Mouse (Mus musculus) neural tube, embryonic 13.5 days (tissue): ENCODE results near the gene Daam2. TPM values are rescaled to one million over a fixed set of nuclear protein-coding genes. Genes with fewer than 3 reads are reported as not detected.
A peak's percentile ranks its signal among the peaks of the same experiment; 100 is the strongest.
"Not testable (repeated sequence)": the region's sequence is repeated elsewhere in the genome, so short reads cannot be mapped to it uniquely, and the experiment has no call there.

Experiments
- ATAC-seq: fragments of 200-750 bp; cut with Nextera tagmentation; 2 replicates; pipeline ENCODE4 v1.8.0; 2017; ENCODE audit warnings: low read depth, mild to moderate bottlenecking, moderate TSS enrichment, moderate library complexity
- H3K27ac ChIP-seq: fragments of 300-500 bp; sonication (generic); replicated peaks from 2 replicates; pipeline ENCODE4 v1.5.1; 2015; ENCODE audit warnings: moderate library complexity, mild to moderate bottlenecking, inconsistent platforms
- H3K27me3 ChIP-seq: fragments of 300-500 bp; sonication (generic); 2 replicates; pipeline ENCODE4 v1.6.1; 2015; ENCODE audit warnings: mild to moderate bottlenecking, inconsistent platforms
- H3K36me3 ChIP-seq: fragments of 300-500 bp; sonication (generic); 2 replicates; pipeline ENCODE4 v1.6.1; 2015; ENCODE audit warnings: mild to moderate bottlenecking, inconsistent platforms
- H3K4me1 ChIP-seq: fragments of 300-500 bp; sonication (generic); replicated peaks from 2 replicates; pipeline ENCODE4 v1.6.1; 2015; ENCODE audit warnings: inconsistent platforms
- H3K4me2 ChIP-seq: fragments of 300-500 bp; sonication (generic); 2 replicates; pipeline ENCODE4 v1.6.1; 2015; ENCODE audit warnings: inconsistent platforms, mild to moderate bottlenecking, moderate library complexity
- H3K4me3 ChIP-seq: fragments of 300-500 bp; sonication (generic); 2 replicates; pipeline ENCODE4 v1.5.1; 2015; ENCODE audit warnings: mild to moderate bottlenecking, inconsistent platforms
- H3K9ac ChIP-seq: fragments of 300-500 bp; sonication (generic); 2 replicates; pipeline ENCODE4 v1.6.1; 2015; ENCODE audit warnings: moderate library complexity, mild to moderate bottlenecking, inconsistent platforms
- H3K9me3 ChIP-seq: fragments of 300-500 bp; sonication (generic); 2 replicates; pipeline ENCODE4 v1.6.1; 2016; ENCODE audit warnings: inconsistent platforms
- WGBS: fragments of 180-500 bp; shearing (Covaris S2); methylation state at CpG from one replicate; pipeline ENCODE4 v1.1.7; 2015; 5-methylcytosine and 5-hydroxymethylcytosine counted together
- polyA plus RNA-seq: library from polyadenylated mRNA; unstranded; fragments of >200 nt; fragmentation: Nextera tagmentation; extraction: Ambion mirVana; gene quantifications from 2 replicates; pipeline ENCODE4 v1.2.1, GENCODE M21; 2015

The Daam2 gene
- polyA plus RNA-seq, 1 experiment from 2014 or later = 6.8 TPM

GRCm38 (mm10) chr17:49438822-49439574, 125.1 kb downstream of the Daam2 start:
- Histone ChIP-seq H3K4me1 (no peaks in the 10 kb centered on the region), H3K4me2 (no peak overlapping the region), H3K9me3 (no peaks in the 10 kb centered on the region), H3K4me3 (no peak overlapping the region), H3K27ac (no peak overlapping the region), H3K36me3 (peaks cover 28% of the 10 kb centered on the region), H3K27me3 (no peaks in the 10 kb centered on the region), H3K9ac (no peak overlapping the region)
- no peak for ATAC-seq
- WGBS = 90% methylated on average over 12 of the region's 12 CpGs

- not testable (repeated sequence) for H3K9ac ChIP-seq, ATAC-seq, H3K4me2 ChIP-seq, H3K9me3 ChIP-seq, H3K4me1 ChIP-seq, H3K27ac ChIP-seq, H3K27me3 ChIP-seq, H3K4me3 ChIP-seq
- peaks cover 33% of the 10 kb centered on the region for H3K36me3 ChIP-seq
Measured at GRCm38 (mm10) chr17:49437306-49437705, 126.8 kb downstream of the Daam2 start.

DNA sequence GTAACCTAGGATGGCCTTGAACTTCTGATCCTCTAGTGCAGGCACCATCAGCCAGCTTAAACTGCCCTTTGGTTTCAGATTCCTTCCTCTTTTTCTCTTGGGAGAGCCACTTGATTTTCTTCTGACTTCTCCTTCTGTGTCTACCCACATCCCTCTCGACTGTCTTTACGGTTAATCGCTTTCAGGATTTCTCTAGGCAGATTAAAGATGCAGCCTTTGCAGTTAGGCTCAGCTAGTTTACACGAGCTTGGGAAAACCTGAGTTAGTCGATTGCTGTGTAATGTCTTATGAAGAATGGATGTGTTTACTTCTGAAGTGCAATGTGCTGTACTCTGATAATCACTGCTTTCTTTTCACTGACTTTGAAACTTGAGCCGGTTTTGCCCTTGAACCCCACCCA, 127.5 kb downstream of the Daam2 start:
- Histone ChIP-seq H3K4me2 (no peak overlapping the region), H3K36me3 (peaks cover 33% of the 10 kb centered on the region), H3K9me3 (no peaks in the 10 kb centered on the region), H3K27ac (no peak overlapping the region), H3K27me3 (no peaks in the 10 kb centered on the region), H3K4me1 (peaks cover 12% of the 10 kb centered on the region; the same call in 1 of the 2 replicates), H3K4me3 (no peak overlapping the region), H3K9ac (no peak overlapping the region)
- ATAC-seq = no peak
- 94% methylated on average over 6 of the region's 6 CpGs for WGBS

DNA sequence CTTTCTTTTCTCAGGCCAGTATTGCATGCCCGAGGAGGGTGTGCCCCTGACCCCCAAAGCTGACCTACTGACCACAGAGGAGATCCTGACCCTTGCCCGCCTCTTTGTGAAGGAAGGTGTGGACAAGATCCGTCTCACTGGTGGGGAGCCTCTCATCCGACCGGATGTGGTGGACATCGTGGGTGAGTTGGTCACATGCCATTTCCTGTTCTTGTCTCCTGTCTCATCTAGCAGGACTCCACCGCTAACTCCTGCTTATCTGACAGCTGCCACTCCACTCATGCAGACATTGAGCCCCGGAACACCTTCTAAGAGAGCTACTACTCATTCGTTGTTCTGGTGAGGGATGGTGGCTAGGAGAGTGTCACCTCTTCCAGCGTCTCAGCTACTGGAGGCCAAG, 129.1 kb downstream of the Daam2 start:
- WGBS = 92% methylated on average over 10 of the region's 10 CpGs
- Histone ChIP-seq H3K36me3 (peaks cover 33% of the 10 kb centered on the region), H3K27me3 (no peaks in the 10 kb centered on the region), H3K9ac (no peak overlapping the region), H3K27ac (no peak overlapping the region), H3K9me3 (no peaks in the 10 kb centered on the region), H3K4me2 (no peak overlapping the region), H3K4me1 (peaks cover 17% of the 10 kb centered on the region; the same call in 1 of the 2 replicates), H3K4me3 (no peak overlapping the region)
- ATAC-seq = no peak

DNA sequence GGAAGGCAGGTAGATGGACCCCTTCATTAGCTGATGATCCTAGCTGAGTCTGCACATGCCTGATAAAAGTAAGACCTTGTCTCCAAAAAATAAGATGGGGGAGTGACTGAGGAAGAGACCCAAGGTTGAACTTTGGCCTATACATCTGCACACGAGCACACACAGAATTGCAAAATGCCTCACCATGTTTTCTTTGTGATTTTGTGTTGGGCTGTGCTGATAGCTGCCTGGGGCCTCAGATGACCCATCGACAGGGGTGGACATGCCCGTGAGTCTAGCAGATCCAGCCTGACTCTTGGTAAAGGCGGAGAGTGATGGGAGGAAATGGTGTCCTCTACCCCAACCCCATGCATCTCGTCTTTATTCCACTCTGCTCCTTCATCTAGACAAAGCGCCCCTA, 129.9 kb downstream of the Daam2 start:
- Histone ChIP-seq H3K27ac (no peak overlapping the region), H3K9me3 (no peaks in the 10 kb centered on the region), H3K36me3 (peaks cover 33% of the 10 kb centered on the region), H3K9ac (no peak overlapping the region), H3K27me3 (no peaks in the 10 kb centered on the region), H3K4me1 (peaks cover 26% of the 10 kb centered on the region), H3K4me3 (no peak overlapping the region), H3K4me2 (no peak overlapping the region)
- no peak for ATAC-seq
- 73% methylated on average over 6 of the region's 6 CpGs for WGBS

DNA sequence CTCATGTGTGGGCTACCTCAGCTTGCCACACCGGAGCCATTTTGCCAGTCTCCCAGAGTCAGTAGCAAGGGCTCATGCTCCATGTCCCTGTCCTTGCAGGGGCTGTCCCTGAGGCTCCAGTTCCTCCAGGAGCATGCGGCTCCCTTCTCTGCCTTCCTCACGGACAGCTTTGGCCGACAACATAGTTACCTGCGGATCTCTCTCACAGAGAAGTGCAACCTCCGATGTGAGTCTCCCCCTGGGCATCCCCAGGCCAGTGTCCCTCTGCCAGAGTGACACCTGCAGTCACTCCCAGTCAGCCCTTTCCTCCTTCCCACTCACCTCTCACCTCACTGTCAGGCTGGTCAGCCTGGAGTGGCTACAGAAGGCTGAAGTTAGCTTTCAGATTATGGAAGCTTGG, 131.1 kb downstream of the Daam2 start:
- Histone ChIP-seq H3K27me3 (no peaks in the 10 kb centered on the region), H3K4me2 (no peak overlapping the region), H3K4me3 (no peak overlapping the region), H3K36me3 (peaks cover 28% of the 10 kb centered on the region), H3K4me1 (peaks cover 34% of the 10 kb centered on the region), H3K27ac (no peak overlapping the region), H3K9ac (no peak overlapping the region), H3K9me3 (no peaks in the 10 kb centered on the region)
- ATAC-seq = no peak
- WGBS = 92% methylated on average over 6 of the region's 6 CpGs

GRCm38 (mm10) chr17:49432071-49432711, 132.0 kb downstream of the Daam2 start:
- no peak for ATAC-seq
- H3K36me3 ChIP-seq = peaks cover 27% of the 10 kb centered on the region

DNA sequence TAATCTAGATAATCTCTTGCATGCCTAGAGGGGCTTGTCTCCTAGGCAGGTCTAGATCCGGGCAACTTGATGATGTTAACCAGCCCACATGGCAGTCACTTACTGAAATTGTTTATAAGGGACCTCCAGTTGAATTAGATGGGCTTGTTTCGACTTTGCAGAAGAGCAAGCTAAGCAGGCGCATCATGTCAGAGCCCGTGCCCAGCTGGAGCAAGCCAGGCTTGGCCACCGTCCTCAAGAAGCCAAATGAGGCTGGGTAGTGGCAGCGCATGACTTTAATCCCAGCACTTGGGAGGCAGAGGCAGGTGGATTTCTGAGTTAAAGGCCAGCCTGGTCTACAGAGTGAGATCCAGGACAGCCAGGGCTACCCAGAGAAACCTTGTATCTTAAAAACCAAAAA, 133.0 kb downstream of the Daam2 start:
- Histone ChIP-seq H3K4me3 (no peak overlapping the region), H3K9me3 (no peaks in the 10 kb centered on the region), H3K4me2 (no peak overlapping the region), H3K27me3 (no peaks in the 10 kb centered on the region), H3K36me3 (peaks cover 27% of the 10 kb centered on the region), H3K27ac (no peak overlapping the region), H3K4me1 (peaks cover 34% of the 10 kb centered on the region), H3K9ac (no peak overlapping the region)
- 93% methylated on average over 6 of the region's 6 CpGs for WGBS
- ATAC-seq = no peak

More at GRCm38 (mm10) chr17:49432071-49432711, 132.0 kb downstream of the Daam2 start:
- 55% methylated on average over 4 of the region's 4 CpGs for WGBS
- H3K4me2 ChIP-seq = no peak overlapping the region
- H3K4me3 ChIP-seq = no peak overlapping the region
- H3K27ac ChIP-seq = no peak overlapping the region
- H3K4me1 ChIP-seq = peaks cover 34% of the 10 kb centered on the region
- H3K9ac ChIP-seq = no peak overlapping the region
- H3K9me3 ChIP-seq = no peaks in the 10 kb centered on the region
- no peaks in the 10 kb centered on the region for H3K27me3 ChIP-seq

- H3K27ac ChIP-seq = no peak overlapping the region
- peaks cover 17% of the 10 kb centered on the region for H3K36me3 ChIP-seq
- H3K4me3 ChIP-seq = no peak overlapping the region
- no peak overlapping the region for H3K4me2 ChIP-seq
- no peaks in the 10 kb centered on the region for H3K9me3 ChIP-seq
- H3K4me1 ChIP-seq = peaks cover 34% of the 10 kb centered on the region
- no peak for ATAC-seq
- no peaks in the 10 kb centered on the region for H3K27me3 ChIP-seq
- 81% methylated on average over 6 of the region's 6 CpGs for WGBS
- H3K9ac ChIP-seq = no peak overlapping the region
Measured at GRCm38 (mm10) chr17:49430136-49430535, 134.0 kb downstream of the Daam2 start.

GRCm38 (mm10) chr17:49429471-49430129, 134.5 kb downstream of the Daam2 start:
- Histone ChIP-seq H3K4me3 (peak overlapping the region; percentile 75; the same call in 1 of the 2 replicates), H3K4me1 (peaks cover 34% of the 10 kb centered on the region), H3K4me2 (peak overlapping the region; percentile 79), H3K27me3 (no peaks in the 10 kb centered on the region), H3K27ac (0 out of 2 replicates have a peak overlapping the region, but pooled peaks have one; percentile 1), H3K9ac (peak overlapping the region; percentile 88; the same call in 1 of the 2 replicates), H3K36me3 (peaks cover 12% of the 10 kb centered on the region; the same call in 1 of the 2 replicates), H3K9me3 (no peaks in the 10 kb centered on the region)
- WGBS = 95% methylated on average over 6 of the region's 6 CpGs
- no peak for ATAC-seq

DNA sequence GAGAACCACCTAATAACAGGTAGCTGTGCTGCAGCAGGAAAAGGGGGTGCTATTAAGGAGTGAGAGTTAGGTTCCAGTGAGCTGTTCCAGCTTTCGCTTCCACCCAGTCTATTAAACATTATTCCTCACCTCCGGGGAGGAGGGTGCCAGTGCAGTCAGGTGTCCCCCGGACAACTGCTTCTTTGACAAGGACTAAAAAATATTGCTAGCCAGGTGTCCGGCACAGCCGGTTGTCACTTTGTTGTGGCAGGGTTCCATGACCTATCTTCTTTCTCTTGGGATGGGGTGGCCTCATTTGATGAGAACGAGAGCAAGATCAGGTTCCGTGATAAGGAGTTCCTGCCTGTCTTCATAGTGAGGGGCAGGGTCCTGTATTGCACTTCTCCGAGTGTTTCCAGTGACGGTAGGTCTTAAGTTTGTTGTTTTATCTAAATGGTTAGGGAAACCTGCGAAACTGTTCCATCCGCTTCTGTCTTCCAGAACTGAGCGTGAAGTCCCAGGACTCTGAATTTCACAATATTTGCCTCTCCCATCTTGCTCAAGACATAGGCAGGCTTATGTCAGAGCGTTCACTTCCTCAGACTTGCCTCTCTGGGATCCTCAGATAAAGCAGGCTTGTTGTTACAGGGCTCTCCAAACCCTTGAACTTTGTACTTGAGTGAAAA, 135.3 kb downstream of the Daam2 start:
- 0 out of 2 replicates have a peak overlapping the region, but pooled peaks have one; percentile 6 for H3K27ac ChIP-seq
- no peaks in the 10 kb centered on the region for H3K9me3 ChIP-seq
- WGBS = 61% methylated on average over 13 of the region's 13 CpGs
- H3K27me3 ChIP-seq = no peaks in the 10 kb centered on the region
- ATAC-seq = no peak
- peaks cover 34% of the 10 kb centered on the region for H3K4me1 ChIP-seq
- H3K4me2 ChIP-seq = peak overlapping the region; percentile 79
- peak overlapping the region; percentile 75 for H3K4me3 ChIP-seq
- H3K36me3 ChIP-seq = peaks cover 4% of the 10 kb centered on the region; the same call in 1 of the 2 replicates
- H3K9ac ChIP-seq = peak overlapping the region; percentile 88
